In genomic region chr16:30956141-30956540, GRCm38 (mm10) we compare ENCODE assay signal across 23 mouse cellular contexts.
"Had no signal": no experiment of that assay in that cellular context is flagged by ENCODE, and none has a peak within 500 bp of the region (broad histone marks: within the 10 kb centered on the region; RNA-seq: fewer than 3 reads in every experiment).

No protein-coding gene starts in this region.

- ATAC-seq: liver, postnatal 0 days; lung, postnatal 0 days; midbrain, embryonic 13.5 days; midbrain, embryonic 15.5 days had no signal

- H3K4me3 ChIP-seq: liver, embryonic 13.5 days; liver, embryonic 15.5 days; lung, embryonic 15.5 days; midbrain, embryonic 10.5 days; midbrain, embryonic 13.5 days; midbrain, embryonic 15.5 days; myocyte; neural tube, embryonic 12.5 days had no signal

- H3K9me3 ChIP-seq: liver, embryonic 13.5 days; liver, embryonic 15.5 days; lung, embryonic 15.5 days; midbrain, embryonic 10.5 days; midbrain, embryonic 13.5 days; midbrain, embryonic 15.5 days; neural tube, embryonic 12.5 days had no signal

- H3K9ac ChIP-seq: liver, embryonic 13.5 days; liver, embryonic 15.5 days; liver, postnatal 0 days; lung, embryonic 15.5 days; midbrain, embryonic 13.5 days; midbrain, embryonic 15.5 days; neural tube, embryonic 12.5 days had no signal

- H3K4me1 ChIP-seq: lung, embryonic 15.5 days; midbrain, embryonic 10.5 days; midbrain, embryonic 13.5 days; midbrain, embryonic 15.5 days; neural tube, embryonic 12.5 days had no signal

- H3K27me3 ChIP-seq: liver, embryonic 13.5 days; liver, embryonic 15.5 days; lung, embryonic 15.5 days; midbrain, embryonic 13.5 days; midbrain, embryonic 15.5 days; neural tube, embryonic 12.5 days had no signal

- H3K36me3 ChIP-seq: liver, embryonic 15.5 days; lung, embryonic 15.5 days; midbrain, embryonic 15.5 days; neural tube, embryonic 12.5 days had no signal

- H3K4me2 ChIP-seq: liver, embryonic 11.5 days; liver, embryonic 13.5 days; liver, embryonic 15.5 days; lung, embryonic 15.5 days; midbrain, embryonic 13.5 days; midbrain, embryonic 15.5 days; neural tube, embryonic 12.5 days had no signal

- H3K27ac ChIP-seq: liver, embryonic 13.5 days; liver, embryonic 15.5 days; lung, embryonic 15.5 days; macrophage; midbrain, embryonic 10.5 days; midbrain, embryonic 13.5 days; midbrain, embryonic 15.5 days; neural tube, embryonic 12.5 days had no signal

- DNase-seq: liver, embryonic 13.5 days; liver, postnatal 0 days; lung, adult 2 months; lung, postnatal 14 days; lung, postnatal 36 days; retina, postnatal 1 day; right cerebral cortex, adult 18-20 months; right cerebral cortex, postnatal 25 days; right cerebral cortex, postnatal 4 days; spleen, adult 18-20 months; thymus, adult 18-20 months; thymus, postnatal 14 days; thymus, postnatal 4 days had no signal
